Mouse (Mus musculus) lung, adult 2 months (tissue): Measurements from ENCODE around the gene Tut1.

Experiments used
- CTCF ChIP-seq: fragments of 200-500 bp; IDR thresholded peaks from 2 replicates; pipeline ENCODE4 v1.5.1; 2011; ENCODE audit warnings: mild to moderate bottlenecking, low read length, control low read depth; ENCODE audit not compliant: insufficient read depth
- POLR2A ChIP-seq: fragments of 200-500 bp; IDR thresholded peaks from 2 replicates; pipeline ENCODE4 v1.6.1; 2011; ENCODE audit warnings: low read depth, mild to moderate bottlenecking, control low read depth, low read length, borderline replicate concordance; ENCODE audit errors: extremely low read depth

- no peak for TF ChIP-seq CTCF
- 0 out of 2 replicates have a peak, but pooled peaks have one; percentile 37 for TF ChIP-seq POLR2A
These were observed 24.2 kb upstream of the Tut1 start, which contains the start of the genes Rom1 and Eml3 for GRCm38 (mm10) chr19:8929224-8930088.
